Mouse (Mus musculus) lung, postnatal 0 days (tissue): ENCODE measurements around the gene Rita1.

Experiments used
- CTCF ChIP-seq: IDR thresholded peaks from 2 replicates; pipeline ENCODE4 v1.5.1; 2016; ENCODE audit warnings: antibody characterized with exemption, mild to moderate bottlenecking
- EP300 ChIP-seq: IDR thresholded peaks from 2 replicates; pipeline ENCODE4 v1.6.1; 2016; ENCODE audit warnings: antibody characterized with exemption, mild to moderate bottlenecking, control low read depth

- no peak for TF ChIP-seq CTCF
- no peak for TF ChIP-seq EP300
Measured at GRCm38 (mm10) chr5:120584968-120585367, 27.4 kb downstream of the Rita1 start.
